ENCODE assay signal across 10 mouse cellular contexts in the genomic region with DNA sequence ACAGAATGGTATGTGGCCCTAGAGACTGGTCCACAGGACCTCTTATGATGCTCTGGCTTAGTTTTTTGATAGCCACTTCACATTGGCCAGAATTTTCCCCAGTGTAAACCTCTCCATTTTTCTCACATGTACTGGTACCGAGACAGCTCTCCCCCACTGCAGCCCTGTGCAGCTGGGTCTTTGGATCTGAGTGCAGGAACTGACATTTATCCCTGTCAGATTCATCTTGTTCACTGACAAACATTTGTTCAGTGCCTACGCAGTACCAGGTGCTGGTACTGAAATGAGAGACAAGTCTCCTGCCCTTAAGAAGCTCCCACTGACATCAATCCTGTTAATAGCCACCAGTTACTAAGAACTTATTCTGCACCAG. TPM values are rescaled to one million over a fixed set of nuclear protein-coding genes. Genes with fewer than 3 reads are reported as not detected.
A peak's percentile ranks its signal among the peaks of the same experiment; 100 is the strongest.
DNase-seq lines count a peak whose midpoint lies in the region; ATAC-seq and TF ChIP-seq lines count a peak whose summit lies in the region.
"Had no signal": no experiment of that assay in that cellular context is flagged by ENCODE, and none has a peak within 500 bp of the region (broad histone marks: within the 10 kb centered on the region; RNA-seq: fewer than 3 reads in every experiment).

No protein-coding gene starts in this region.

- H3K36me3 ChIP-seq in heart, postnatal 0 days (replicated peaks; ENCODE audit: control insufficient read depth, insufficient read depth, low read length), result no peaks in the 10 kb centered on the region
- H3K36me3 ChIP-seq in embryonic facial prominence, embryonic 15.5 days, result no peaks in the 10 kb centered on the region
- no peaks in the 10 kb centered on the region for H3K36me3 ChIP-seq in midbrain, embryonic 13.5 days

- H3K9ac ChIP-seq in heart, postnatal 0 days (replicated peaks; ENCODE audit: low read depth, low read length), result no peak overlapping the region
- H3K9ac ChIP-seq in embryonic facial prominence, embryonic 15.5 days, result 0 out of 2 replicates have a peak overlapping the region, but pooled peaks have one; percentile 31
- 0 out of 2 replicates have a peak overlapping the region, but pooled peaks have one; percentile 59 for H3K9ac ChIP-seq in midbrain, embryonic 13.5 days (replicated peaks)

- intact Hi-C loops in heart, postnatal 25 days (cut with DNase I), result loop anchor here (1.0 kb wide), 1 partner anchor 104 kb away; no protein-coding TSS in a partner anchor

- TF ChIP-seq CTCF in heart, postnatal 0 days (IDR thresholded peaks at IDR 0.05; ENCODE audit: low read depth), result no peak

- ATAC-seq in heart, postnatal 0 days (ENCODE audit: insufficient read depth, low read depth), result no peak
- ATAC-seq in embryonic facial prominence, embryonic 15.5 days (ENCODE audit: insufficient number of reproducible peaks, low FRiP score, low TSS enrichment, low read depth), result no peak
- ATAC-seq in midbrain, embryonic 13.5 days, result peak; percentile 13; the same call in 1 of the 2 replicates

- TF ChIP-seq EP300 in heart, postnatal 0 days (IDR thresholded peaks at IDR 0.05; ENCODE audit: low read depth), result no peak

- DNase-seq in heart, postnatal 0 days (ENCODE audit: low spot score), result no peak
- no peak for DNase-seq in heart, postnatal 25 days (ENCODE audit: low spot score)
- peak; percentile 64 for DNase-seq in layer of hippocampus, adult 11-12 months (ENCODE audit: low spot score)
- no peak for DNase-seq in B cell, adult 2 months
- no peak for DNase-seq in frontal cortex, postnatal 10 days (ENCODE audit: low spot score in 2 of 2)
- DNase-seq in urinary bladder, adult 2 months (ENCODE audit: low spot score), result no peak

- no peaks in the 10 kb centered on the region for H3K27me3 ChIP-seq in heart, postnatal 0 days (ENCODE audit: control insufficient read depth, insufficient read depth, low read length)
- no peaks in the 10 kb centered on the region for H3K27me3 ChIP-seq in embryonic facial prominence, embryonic 15.5 days
- H3K27me3 ChIP-seq in midbrain, embryonic 13.5 days, result no peaks in the 10 kb centered on the region
- H3K27me3 ChIP-seq: CH12.LX had no signal

- H3K4me2 ChIP-seq in heart, postnatal 0 days (ENCODE audit: low read depth, low read length), result peak overlapping the region; percentile 70
- peak overlapping the region; percentile 73 for H3K4me2 ChIP-seq in embryonic facial prominence, embryonic 15.5 days (replicated peaks)
- H3K4me2 ChIP-seq in midbrain, embryonic 13.5 days (replicated peaks), result peak overlapping the region; percentile 61

- peaks cover 4% of the 10 kb centered on the region; the same call in 1 of the 2 replicates for H3K4me1 ChIP-seq in heart, postnatal 0 days (ENCODE audit: control insufficient read depth, insufficient read depth)
- no peaks in the 10 kb centered on the region for H3K4me1 ChIP-seq in embryonic facial prominence, embryonic 15.5 days
- H3K4me1 ChIP-seq in midbrain, embryonic 13.5 days (replicated peaks), result peaks cover 7% of the 10 kb centered on the region

- no peak overlapping the region for H3K27ac ChIP-seq in heart, postnatal 0 days (ENCODE audit: low read depth)
- no peak overlapping the region for H3K27ac ChIP-seq in embryonic facial prominence, embryonic 15.5 days (replicated peaks)
- no peak overlapping the region for H3K27ac ChIP-seq in midbrain, embryonic 13.5 days

- no peak overlapping the region; the same call in 1 of the 2 replicates for H3K4me3 ChIP-seq in heart, postnatal 0 days (ENCODE audit: low read depth, low read length)
- H3K4me3 ChIP-seq in embryonic facial prominence, embryonic 15.5 days (replicated peaks), result peak overlapping the region; percentile 39
- no peak overlapping the region; the same call in 1 of the 2 replicates for H3K4me3 ChIP-seq in midbrain, embryonic 13.5 days (replicated peaks)

- WGBS in heart, postnatal 0 days, result 69% methylated on average over 2 of the region's 2 CpGs
- WGBS in embryonic facial prominence, embryonic 15.5 days, result 55% methylated on average over 2 of the region's 2 CpGs
- WGBS in midbrain, embryonic 13.5 days, result 71% methylated on average over 2 of the region's 2 CpGs

- H3K9me3 ChIP-seq in heart, postnatal 0 days (replicated peaks; ENCODE audit: control insufficient read depth, low read length), result no peaks in the 10 kb centered on the region
- no peaks in the 10 kb centered on the region for H3K9me3 ChIP-seq in embryonic facial prominence, embryonic 15.5 days (replicated peaks)
- H3K9me3 ChIP-seq in midbrain, embryonic 13.5 days, result no peaks in the 10 kb centered on the region

RNA-seq across cellular contexts. Expression of a gene that starts 12.1 kb away (rescaled TPM):
- not detected in 2 replicates for total RNA-seq in heart, postnatal 0 days (2014; rRNA removed; ENCODE audit: low replicate concordance)
- 0.05 and 0.18 TPM in 2 replicates for polyA plus RNA-seq in heart, postnatal 0 days (2015; fragmentation: Nextera tagmentation; extraction: Ambion mirVana)
- total RNA-seq in heart, postnatal 25 days (2021), result not detected
- polyA plus RNA-seq in embryonic facial prominence, embryonic 15.5 days (2015; fragmentation: Nextera tagmentation; extraction: Ambion mirVana), result 0.16 TPM in 1 of 2 replicates, not detected in the other
- polyA plus RNA-seq in midbrain, embryonic 13.5 days (2015; fragmentation: Nextera tagmentation; extraction: Ambion mirVana), result 3.8 and 4.2 TPM in 2 replicates
- not detected in 2 replicates for polyA plus RNA-seq in urinary bladder, adult 2 months (2012; rRNA removed)
- total RNA-seq: CH12.LX; heart, adult 18-20 months had no signal

RNA-seq across cellular contexts. Expression of a gene that starts 38.9 kb away (rescaled TPM):
- total RNA-seq in heart, postnatal 0 days (2014; rRNA removed; ENCODE audit: low replicate concordance), result 0.04 TPM in 1 of 2 replicates, not detected in the other
- not detected in 2 replicates for polyA plus RNA-seq in heart, postnatal 0 days (2015; fragmentation: Nextera tagmentation; extraction: Ambion mirVana)
- total RNA-seq in heart, postnatal 25 days (2021), result not detected
- 0.05 and 0.13 TPM in 2 replicates for polyA plus RNA-seq in embryonic facial prominence, embryonic 15.5 days (2015; fragmentation: Nextera tagmentation; extraction: Ambion mirVana)
- 8.5 and 9.5 TPM in 2 replicates for polyA plus RNA-seq in midbrain, embryonic 13.5 days (2015; fragmentation: Nextera tagmentation; extraction: Ambion mirVana)
- not detected in 2 replicates for polyA plus RNA-seq in urinary bladder, adult 2 months (2012; rRNA removed)
- total RNA-seq: CH12.LX; heart, adult 18-20 months had no signal
